ENCODE assay signal across 15 mouse cellular contexts in genomic region chr6:72882661-72883458, GRCm38 (mm10). TPM values are rescaled to one million over a fixed set of nuclear protein-coding genes. Genes with fewer than 3 reads are reported as not detected.
DNase-seq lines count a peak whose midpoint lies in the region; ATAC-seq and TF ChIP-seq lines count a peak whose summit lies in the region.
"Had no signal": no experiment of that assay in that cellular context is flagged by ENCODE, and none has a peak within 500 bp of the region (broad histone marks: within the 10 kb centered on the region; RNA-seq: fewer than 3 reads in every experiment).

No protein-coding gene starts in this region.

- no peak overlapping the region for H3K4me2 ChIP-seq in kidney, embryonic 16.5 days (replicated peaks; ENCODE audit: low read depth, low read length)
- H3K4me2 ChIP-seq in heart, embryonic 15.5 days: no peak overlapping the region
- H3K4me2 ChIP-seq in forebrain, embryonic 16.5 days (ENCODE audit: low read length): no peak overlapping the region
- H3K4me2 ChIP-seq: hindbrain, embryonic 15.5 days; liver, embryonic 15.5 days; midbrain, embryonic 15.5 days had no signal

- H3K27ac ChIP-seq in cerebellum, adult 2 months (ENCODE audit: insufficient read depth, low read length): no peak overlapping the region
- H3K27ac ChIP-seq in kidney, embryonic 16.5 days (ENCODE audit: low read length): no peak overlapping the region
- 0 out of 2 replicates have a peak overlapping the region, but pooled peaks have one; percentile 11 for H3K27ac ChIP-seq in heart, embryonic 15.5 days
- H3K27ac ChIP-seq in forebrain, embryonic 16.5 days (ENCODE audit: low read length): no peak overlapping the region
- H3K27ac ChIP-seq: hindbrain, embryonic 15.5 days; liver, embryonic 15.5 days; midbrain, embryonic 15.5 days had no signal

- no peak overlapping the region for H3K4me3 ChIP-seq in cerebellum, adult 2 months (replicated peaks; ENCODE audit: insufficient read depth, low read depth, low read length)
- H3K4me3 ChIP-seq in kidney, embryonic 16.5 days (ENCODE audit: low read length): no peak overlapping the region
- no peak overlapping the region for H3K4me3 ChIP-seq in heart, embryonic 15.5 days
- no peak overlapping the region for H3K4me3 ChIP-seq in forebrain, embryonic 16.5 days (replicated peaks; ENCODE audit: low read length)
- H3K4me3 ChIP-seq: hindbrain, embryonic 15.5 days; liver, embryonic 15.5 days; midbrain, embryonic 15.5 days had no signal

- no peaks in the 10 kb centered on the region for H3K36me3 ChIP-seq in kidney, embryonic 16.5 days (ENCODE audit: insufficient read depth, low read length)
- H3K36me3 ChIP-seq in heart, embryonic 15.5 days: peaks cover under 1% of the 10 kb centered on the region; the same call in 1 of the 2 replicates
- H3K36me3 ChIP-seq in forebrain, embryonic 16.5 days (ENCODE audit: control insufficient read depth, insufficient read depth): no peaks in the 10 kb centered on the region
- H3K36me3 ChIP-seq: hindbrain, embryonic 15.5 days; liver, embryonic 15.5 days; midbrain, embryonic 15.5 days had no signal

- no peak for TF ChIP-seq POLR2A in cerebellum, adult 2 months (IDR thresholded peaks at IDR 0.05; ENCODE audit: borderline replicate concordance, insufficient read depth, low read length)

- no peak overlapping the region for H3K9ac ChIP-seq in kidney, embryonic 16.5 days (replicated peaks; ENCODE audit: low read length)
- no peak overlapping the region for H3K9ac ChIP-seq in heart, embryonic 15.5 days
- H3K9ac ChIP-seq in forebrain, embryonic 16.5 days (replicated peaks; ENCODE audit: low read depth, low read length): no peak overlapping the region
- H3K9ac ChIP-seq: hindbrain, embryonic 15.5 days; liver, embryonic 15.5 days; midbrain, embryonic 15.5 days had no signal

- WGBS in cerebellum, adult 2 months: 53% methylated on average over 8 of the region's 8 CpGs
- WGBS in kidney, embryonic 16.5 days: 73% methylated on average over 8 of the region's 8 CpGs
- WGBS in heart, embryonic 15.5 days: 59% methylated on average over 8 of the region's 8 CpGs
- 91% methylated on average over 8 of the region's 8 CpGs for WGBS in forebrain, embryonic 16.5 days

- H3K4me1 ChIP-seq in cerebellum, adult 2 months (ENCODE audit: control insufficient read depth, insufficient read depth, low read length): peaks cover 13% of the 10 kb centered on the region
- H3K4me1 ChIP-seq in kidney, embryonic 16.5 days (ENCODE audit: insufficient read depth, low read length): peaks cover 19% of the 10 kb centered on the region
- peaks cover 39% of the 10 kb centered on the region for H3K4me1 ChIP-seq in heart, embryonic 15.5 days (replicated peaks)
- no peaks in the 10 kb centered on the region for H3K4me1 ChIP-seq in forebrain, embryonic 16.5 days (replicated peaks; ENCODE audit: control insufficient read depth, insufficient read depth, low read length)

- H3K9me3 ChIP-seq in kidney, embryonic 16.5 days (ENCODE audit: low read length): no peaks in the 10 kb centered on the region
- no peaks in the 10 kb centered on the region for H3K9me3 ChIP-seq in heart, embryonic 15.5 days (replicated peaks)
- no peaks in the 10 kb centered on the region for H3K9me3 ChIP-seq in forebrain, embryonic 16.5 days (ENCODE audit: control insufficient read depth, low read length)
- H3K9me3 ChIP-seq: hindbrain, embryonic 15.5 days; liver, embryonic 15.5 days; midbrain, embryonic 15.5 days had no signal

- no peaks in the 10 kb centered on the region for H3K27me3 ChIP-seq in cerebellum, adult 2 months (ENCODE audit: control insufficient read depth, insufficient read depth, low read length)
- no peaks in the 10 kb centered on the region for H3K27me3 ChIP-seq in kidney, embryonic 16.5 days (ENCODE audit: insufficient read depth, low read length)
- H3K27me3 ChIP-seq in heart, embryonic 15.5 days: no peaks in the 10 kb centered on the region
- no peaks in the 10 kb centered on the region for H3K27me3 ChIP-seq in forebrain, embryonic 16.5 days (replicated peaks; ENCODE audit: control insufficient read depth, insufficient read depth, low read length)
- H3K27me3 ChIP-seq: hindbrain, embryonic 15.5 days; liver, embryonic 15.5 days; midbrain, embryonic 15.5 days had no signal

- peak; percentile 28 to 42 for DNase-seq in cerebellum, adult 2 months
- no peak for DNase-seq in cerebellum, adult 8-10 months
- DNase-seq in kidney, adult 11 months: no peak
- peak; percentile 66 for DNase-seq in 3T3-L1 (ENCODE audit: low read depth, low spot score)
- DNase-seq in left cerebral cortex, adult 18-20 months (ENCODE audit: low spot score in 2 of 2): no peak
- DNase-seq: adrenal gland, postnatal 10 days; B cell, adult 2 months; kidney, postnatal 14 days; layer of hippocampus, postnatal 36 days had no signal

- no peak for TF ChIP-seq CTCF in cerebellum, adult 2 months (IDR thresholded peaks at IDR 0.05; ENCODE audit: borderline replicate concordance, insufficient read depth, low read depth, low read length)

- ATAC-seq in kidney, embryonic 16.5 days (ENCODE audit: low FRiP score, low TSS enrichment): peak; percentile 39
- 0 out of 2 replicates have a peak, but pooled peaks have one; percentile 50 for ATAC-seq in heart, embryonic 15.5 days (replicated peaks; ENCODE audit: insufficient number of reproducible peaks, insufficient read depth, low FRiP score, low read depth)
- no peak for ATAC-seq in forebrain, embryonic 16.5 days
- ATAC-seq: midbrain, embryonic 15.5 days had no signal

RNA-seq across cellular contexts. Expression of gene Kcmf1, which starts 16.9 kb away (rescaled TPM):
- polyA plus RNA-seq in cerebellum, adult 2 months (2012; rRNA removed): 86.1 and 110 TPM in 2 replicates
- 28.0 and 28.9 TPM in 2 replicates for polyA plus RNA-seq in kidney, embryonic 16.5 days (2015; fragmentation: Nextera tagmentation; extraction: Ambion mirVana)
- 40.7 and 41.0 TPM in 2 replicates for polyA plus RNA-seq in heart, embryonic 15.5 days (2015; fragmentation: Nextera tagmentation; extraction: Ambion mirVana)
- 10 to 100 TPM; 74.5 to 74.7 TPM for total RNA-seq in left cerebral cortex, adult 18-20 months (2021)
- 31.1 and 31.7 TPM in 2 replicates for polyA plus RNA-seq in forebrain, embryonic 16.5 days (2015; fragmentation: Nextera tagmentation; extraction: Ambion mirVana)

Comparison
In these comparisons a context has a peak if more than half of its experiments do, and no peak if none do; other contexts are left out.
1. DNase-seq: peak in cerebellum, adult 2 months (2 of 2) and 3T3-L1 (single experiment); none in cerebellum, adult 8-10 months (single experiment), kidney, adult 11 months (single experiment) and left cerebral cortex, adult 18-20 months (0 of 2).